Mouse (Mus musculus) neural tube, embryonic 11.5 days (tissue): Measurements from ENCODE around the gene Gm45717. TPM values are rescaled to one million over a fixed set of nuclear protein-coding genes. Genes with fewer than 3 reads are reported as not detected.
A peak's percentile ranks its signal among the peaks of the same experiment; 100 is the strongest.

Experiments used
- ATAC-seq: fragments of 200-750 bp; cut with Nextera tagmentation; 2 replicates; pipeline ENCODE4 v1.8.0; 2017; ENCODE audit warnings: moderate number of reproducible peaks, mild to moderate bottlenecking, moderate TSS enrichment, moderate library complexity; ENCODE audit not compliant: insufficient read depth, low FRiP score, low TSS enrichment
- DNase-seq: peaks from one replicate; pipeline ENCODE4 v3.0.0-alpha.2; 2015; ENCODE audit warnings: low spot score
- H3K27ac ChIP-seq: fragments of 300-500 bp; sonication (generic); 2 replicates; pipeline ENCODE4 v1.5.1; 2014; ENCODE audit warnings: low read depth, mild to moderate bottlenecking, low read length
- H3K27me3 ChIP-seq: fragments of 300-500 bp; sonication (generic); 2 replicates; pipeline ENCODE4 v1.6.1; 2014; ENCODE audit warnings: mild to moderate bottlenecking, low read length, mixed read lengths; ENCODE audit not compliant: control insufficient read depth, insufficient read depth
- H3K36me3 ChIP-seq: fragments of 300-500 bp; sonication (generic); 2 replicates; pipeline ENCODE4 v1.6.1; 2014; ENCODE audit warnings: mild to moderate bottlenecking, low read length, moderate library complexity, mixed read lengths; ENCODE audit not compliant: control insufficient read depth, insufficient read depth
- H3K4me1 ChIP-seq: fragments of 300-500 bp; sonication (generic); 2 replicates; pipeline ENCODE4 v1.6.1; 2014; ENCODE audit warnings: low read length, mixed read lengths; ENCODE audit not compliant: control insufficient read depth, insufficient read depth
- H3K4me2 ChIP-seq: fragments of 300-500 bp; sonication (generic); 2 replicates; pipeline ENCODE4 v1.6.1; 2014; ENCODE audit warnings: low read depth, mild to moderate bottlenecking, moderate library complexity
- H3K4me3 ChIP-seq: fragments of 300-500 bp; sonication (generic); 2 replicates; pipeline ENCODE4 v1.5.1; 2014; ENCODE audit warnings: low read depth, low read length
- H3K9ac ChIP-seq: fragments of 300-500 bp; sonication (generic); 2 replicates; pipeline ENCODE4 v1.6.1; 2014; ENCODE audit warnings: mild to moderate bottlenecking, low read length
- H3K9me3 ChIP-seq: fragments of 300-500 bp; sonication (generic); 2 replicates; pipeline ENCODE4 v1.6.1; 2016; ENCODE audit warnings: low read length; ENCODE audit not compliant: control insufficient read depth
- WGBS: fragments of 180-500 bp; shearing (Covaris S2); extraction: QIAGEN DNeasy Blood & Tissue Kit; methylation state at CpG from one replicate; pipeline ENCODE4 v1.1.7; 2014; 5-methylcytosine and 5-hydroxymethylcytosine counted together
- polyA plus RNA-seq: library from polyadenylated mRNA; unstranded; fragments of >200 nt; fragmentation: Nextera tagmentation; extraction: Ambion mirVana; gene quantifications from 2 replicates; pipeline ENCODE4 v1.2.1, GENCODE M21; 2014

The Gm45717 gene
- polyA plus RNA-seq, 1 experiment from 2014 or later = 0.69 TPM

- DNase-seq (no peak), ATAC-seq (no peak)
- H3K27ac ChIP-seq = no peak overlapping the region
- no peak overlapping the region; the same call in 1 of the 2 replicates for H3K9ac ChIP-seq
- no peaks in the 10 kb centered on the region for H3K9me3 ChIP-seq
- peaks cover 44% of the 10 kb centered on the region for H3K27me3 ChIP-seq
- no peaks in the 10 kb centered on the region for H3K36me3 ChIP-seq
- peak overlapping the region; percentile 60 for H3K4me2 ChIP-seq
- H3K4me3 ChIP-seq = peak overlapping the region; percentile 34
- 23% methylated on average over 30 of the region's 30 CpGs for WGBS
- peaks cover 9% of the 10 kb centered on the region for H3K4me1 ChIP-seq
Measured at GRCm38 (mm10) chr7:140923070-140923775, 32.5 kb downstream of the Gm45717 start.

- DNase-seq (peak; percentile 50), ATAC-seq (no peak)
- Histone ChIP-seq H3K4me3 (peak overlapping the region; percentile 34), H3K9ac (peak overlapping the region; percentile 5; the same call in 1 of the 2 replicates), H3K36me3 (no peaks in the 10 kb centered on the region), H3K4me1 (peaks cover 9% of the 10 kb centered on the region), H3K4me2 (peak overlapping the region; percentile 60), H3K9me3 (no peaks in the 10 kb centered on the region), H3K27me3 (peaks cover 44% of the 10 kb centered on the region), H3K27ac (no peak overlapping the region)
- WGBS = 1% methylated on average over 49 of the region's 49 CpGs
Measured at GRCm38 (mm10) chr7:140922398-140923069, 33.2 kb downstream of the Gm45717 start.

GRCm38 (mm10) chr7:140921225-140921975 lies 34.3 kb downstream of the Gm45717 start:
- Histone ChIP-seq H3K4me2 (peak overlapping the region; percentile 60; the same call in 1 of the 2 replicates), H3K4me1 (peaks cover 9% of the 10 kb centered on the region), H3K4me3 (no peak overlapping the region), H3K9ac (no peak overlapping the region), H3K27ac (no peak overlapping the region), H3K36me3 (no peaks in the 10 kb centered on the region), H3K27me3 (peaks cover 44% of the 10 kb centered on the region), H3K9me3 (no peaks in the 10 kb centered on the region)
- WGBS = 28% methylated on average over 22 of the region's 22 CpGs
- ATAC-seq (no peak), DNase-seq (no peak)

- WGBS = 82% methylated on average over 8 of the region's 8 CpGs
- peaks cover 9% of the 10 kb centered on the region for H3K4me1 ChIP-seq
- DNase-seq = no peak
- ATAC-seq = no peak
- no peak within 1 kb of the TSS for H3K9ac ChIP-seq
- no peaks in the 10 kb centered on the region for H3K36me3 ChIP-seq
- H3K9me3 ChIP-seq = no peaks in the 10 kb centered on the region
- H3K4me2 ChIP-seq = no peak within 1 kb of the TSS; the same call in 1 of the 2 replicates
- no peak within 1 kb of the TSS for H3K4me3 ChIP-seq
- H3K27me3 ChIP-seq = peaks cover 44% of the 10 kb centered on the region
- H3K27ac ChIP-seq = no peak within 1 kb of the TSS
Measured at GRCm38 (mm10) chr7:140920418-140921029, 35.2 kb downstream of the Gm45717 start, which contains the start of gene Nlrp6. Nlrp6 (plus strand) TSS chr7:140920902.

- peaks cover 9% of the 10 kb centered on the region for H3K4me1 ChIP-seq
- no peak overlapping the region for H3K27ac ChIP-seq
- H3K9me3 ChIP-seq = no peaks in the 10 kb centered on the region
- peaks cover 44% of the 10 kb centered on the region for H3K27me3 ChIP-seq
- no peak overlapping the region for H3K4me2 ChIP-seq
- 84% methylated on average over 4 of the region's 4 CpGs for WGBS
- no peak for ATAC-seq
- H3K9ac ChIP-seq = no peak overlapping the region
- no peaks in the 10 kb centered on the region for H3K36me3 ChIP-seq
- DNase-seq = no peak
- no peak overlapping the region for H3K4me3 ChIP-seq
Measured at GRCm38 (mm10) chr7:140919911-140920310, 35.8 kb downstream of the Gm45717 start.

GRCm38 (mm10) chr7:140914031-140914690 lies 41.6 kb downstream of the Gm45717 start:
- Histone ChIP-seq H3K4me3 (no peak overlapping the region), H3K9me3 (no peaks in the 10 kb centered on the region), H3K9ac (no peak overlapping the region), H3K4me2 (no peak overlapping the region), H3K27me3 (0 out of 2 replicates have a peak, but pooled peaks cover 2% of the 10 kb centered on the region), H3K4me1 (no peaks in the 10 kb centered on the region), H3K27ac (no peak overlapping the region), H3K36me3 (no peaks in the 10 kb centered on the region)
- DNase-seq (no peak), ATAC-seq (no peak)
- 88% methylated on average over 8 of the region's 8 CpGs for WGBS

GRCm38 (mm10) chr7:140912846-140913482 lies 42.8 kb downstream of the Gm45717 start:
- Histone ChIP-seq H3K9ac (no peak overlapping the region), H3K9me3 (no peaks in the 10 kb centered on the region), H3K4me3 (no peak overlapping the region), H3K36me3 (no peaks in the 10 kb centered on the region), H3K27me3 (no peaks in the 10 kb centered on the region), H3K4me1 (no peaks in the 10 kb centered on the region), H3K27ac (no peak overlapping the region), H3K4me2 (no peak overlapping the region)
- 69% methylated on average over 5 of the region's 5 CpGs for WGBS
- no peak for DNase-seq
- no peak for ATAC-seq

GRCm38 (mm10) chr7:140912293-140912692 lies 43.4 kb downstream of the Gm45717 start:
- Histone ChIP-seq H3K9ac (no peak overlapping the region), H3K4me2 (no peak overlapping the region), H3K9me3 (no peaks in the 10 kb centered on the region), H3K27me3 (no peaks in the 10 kb centered on the region), H3K36me3 (no peaks in the 10 kb centered on the region), H3K4me1 (no peaks in the 10 kb centered on the region), H3K27ac (no peak overlapping the region), H3K4me3 (no peak overlapping the region)
- ATAC-seq = no peak
- no peak for DNase-seq
- 64% methylated on average over 3 of the region's 3 CpGs for WGBS
